Mouse (Mus musculus): ENCODE measurements around the gene Ntn5.
"Not testable (repeated sequence)": the region's sequence is repeated elsewhere in the genome, so short reads cannot be mapped to it uniquely, and the experiment has no call there.

Ntn5 gene

GRCm38 (mm10) chr7:45654424-45655047 is 29.3 kb upstream of the Ntn5 start:
- no peak for DNase-seq (ENCODE audit: low spot score in 2 of 2)

- DNase-seq (ENCODE audit: low spot score in 2 of 2): no peak
Observed at GRCm38 (mm10) chr7:45660746-45661478, 22.9 kb upstream of the Ntn5 start.

DNA sequence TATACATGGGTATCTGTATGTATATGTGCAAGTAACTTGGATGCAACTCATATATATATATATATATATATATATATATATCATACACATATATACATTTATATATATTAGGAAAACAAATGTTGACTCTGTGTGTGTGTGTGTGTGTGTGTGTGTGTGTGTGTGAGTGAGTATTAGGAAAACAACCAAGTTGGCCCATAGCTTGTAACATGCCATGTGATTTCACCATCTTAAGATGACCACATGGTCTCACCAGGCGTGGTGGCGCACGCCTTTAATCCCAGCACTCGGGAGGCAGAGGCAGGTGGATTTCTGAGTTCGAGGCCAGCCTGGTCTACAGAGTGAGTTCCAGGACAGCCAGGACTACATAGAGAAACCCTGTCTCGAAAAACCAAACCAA is 22.1 kb upstream of the Ntn5 start:
- not testable (repeated sequence) for DNase-seq (ENCODE audit: low spot score in 2 of 2)

- DNase-seq (ENCODE audit: low spot score in 2 of 2): no peak
Observed at GRCm38 (mm10) chr7:45665303-45666138, 18.3 kb upstream of the Ntn5 start.

DNA sequence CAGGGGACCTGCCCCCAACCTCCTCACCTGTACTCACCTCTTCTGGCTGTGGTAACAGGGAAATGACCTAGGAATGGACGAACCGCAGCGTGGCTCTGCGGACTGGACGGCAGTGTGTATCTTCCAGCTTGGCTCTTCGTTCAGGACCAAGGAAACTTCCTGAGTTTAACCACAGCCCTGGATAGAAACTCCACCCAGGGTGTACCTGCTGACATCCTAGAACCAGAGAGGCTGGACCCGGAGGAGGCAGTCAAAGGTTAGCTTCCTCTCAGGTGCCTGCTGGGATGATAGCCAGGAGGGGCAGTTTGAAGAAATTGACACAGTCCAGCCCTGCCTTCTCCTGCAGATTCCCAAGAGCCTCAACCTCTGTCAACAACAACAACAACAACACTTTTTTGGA is 17.7 kb upstream of the Ntn5 start, which contains the start of gene Fut2:
Fut2 (minus strand) TSS at position 234 of the 400 bp plus-strand sequence.
- no peak for DNase-seq (ENCODE audit: low spot score in 2 of 2)

GRCm38 (mm10) chr7:45667761-45668160 is 16.1 kb upstream of the Ntn5 start:
- DNase-seq (ENCODE audit: low spot score in 2 of 2): peak; percentile 64 to 75

DNA sequence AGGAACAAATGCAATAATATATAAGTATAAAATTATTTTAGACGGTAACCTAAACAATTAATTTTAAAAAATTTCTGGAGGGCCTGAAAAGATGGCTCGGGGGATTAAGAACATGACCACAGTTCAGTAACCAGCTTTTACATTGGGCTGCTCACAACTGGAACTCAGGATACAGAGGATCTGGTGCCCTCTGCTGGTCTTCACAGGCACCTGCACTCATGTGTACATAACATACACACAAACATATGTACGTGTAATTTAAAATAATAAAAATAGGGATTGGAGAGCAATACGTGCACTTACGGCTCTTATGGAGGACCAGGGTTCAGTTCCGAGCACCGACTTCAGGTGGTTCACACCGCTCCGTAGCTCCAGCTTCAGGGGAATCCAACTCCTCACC is 14.9 kb upstream of the Ntn5 start:
- DNase-seq (ENCODE audit: low spot score in 2 of 2): no peak

DNA sequence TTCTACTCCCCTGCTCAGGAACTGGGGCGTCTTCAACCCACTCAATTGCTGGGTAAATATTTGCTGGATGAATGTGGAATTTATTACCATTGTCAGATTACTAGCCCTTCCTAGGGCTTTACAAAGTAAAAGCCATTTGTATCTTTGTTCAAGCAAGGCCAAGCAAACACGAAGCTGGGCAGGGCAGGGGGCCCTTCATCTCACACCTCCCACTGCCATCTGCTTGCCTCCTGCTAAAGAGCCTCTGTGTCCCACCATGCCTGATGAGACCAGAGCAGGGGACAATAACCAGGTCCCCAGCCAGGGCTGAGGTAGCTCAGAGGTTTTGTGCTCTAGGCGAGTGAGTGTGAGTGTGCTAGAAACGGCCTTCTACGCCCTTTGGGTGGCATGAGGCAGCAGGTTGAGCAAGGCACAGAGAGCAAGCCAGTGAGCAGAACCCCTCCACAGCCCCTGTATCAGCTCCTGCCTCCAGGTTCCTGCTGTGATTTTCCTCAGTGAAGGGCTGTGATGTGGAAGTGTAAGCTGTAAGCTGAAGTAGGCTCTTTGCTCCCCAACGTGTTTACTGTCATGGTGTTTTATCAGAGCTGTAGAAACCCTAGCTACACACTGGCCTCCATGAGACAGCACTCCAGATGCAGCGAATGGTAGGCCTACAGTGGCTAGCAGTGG is 6.1 kb upstream of the Ntn5 start:
- no peak for DNase-seq (ENCODE audit: low spot score in 2 of 2)

- no peak for DNase-seq (ENCODE audit: low spot score in 2 of 2)
Observed at GRCm38 (mm10) chr7:45678513-45678912, 5.3 kb upstream of the Ntn5 start.

- no peak for DNase-seq (ENCODE audit: low spot score in 2 of 2)
Observed at GRCm38 (mm10) chr7:45679966-45680621, 3.7 kb upstream of the Ntn5 start.

DNA sequence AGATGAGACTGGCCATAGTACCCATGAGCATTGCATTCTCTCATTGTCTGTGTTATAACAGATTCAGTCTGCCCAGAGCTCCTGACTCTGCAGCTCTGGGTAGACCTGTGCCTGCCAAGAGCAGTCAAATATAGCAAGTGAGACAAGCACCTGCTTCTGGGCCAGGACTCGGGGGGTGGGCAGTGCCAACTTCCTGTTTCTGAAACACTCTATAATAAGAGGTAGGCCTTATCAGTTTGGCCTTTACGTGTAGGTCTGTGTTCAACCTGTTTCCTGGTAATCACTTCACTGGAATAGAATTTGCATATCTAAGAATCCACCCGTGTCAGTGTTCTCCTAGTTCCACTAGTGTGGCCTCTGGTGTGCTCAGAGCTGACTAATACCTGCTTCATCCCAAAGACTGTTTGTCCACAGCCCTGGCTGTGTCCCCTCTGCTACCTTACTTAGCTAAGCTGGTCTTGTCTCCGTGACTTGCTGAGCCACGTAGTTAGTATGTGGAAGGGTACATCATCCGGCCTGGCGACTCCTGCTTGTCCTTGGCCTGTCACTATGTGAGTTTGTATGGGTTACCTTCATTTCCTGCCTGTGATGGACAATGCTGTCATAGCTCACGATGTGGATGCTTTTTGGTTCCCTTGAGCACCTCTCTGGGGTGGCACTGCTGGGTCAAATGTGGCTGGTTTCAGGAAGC is 2.6 kb upstream of the Ntn5 start:
- DNase-seq (ENCODE audit: low spot score in 2 of 2): no peak

DNA sequence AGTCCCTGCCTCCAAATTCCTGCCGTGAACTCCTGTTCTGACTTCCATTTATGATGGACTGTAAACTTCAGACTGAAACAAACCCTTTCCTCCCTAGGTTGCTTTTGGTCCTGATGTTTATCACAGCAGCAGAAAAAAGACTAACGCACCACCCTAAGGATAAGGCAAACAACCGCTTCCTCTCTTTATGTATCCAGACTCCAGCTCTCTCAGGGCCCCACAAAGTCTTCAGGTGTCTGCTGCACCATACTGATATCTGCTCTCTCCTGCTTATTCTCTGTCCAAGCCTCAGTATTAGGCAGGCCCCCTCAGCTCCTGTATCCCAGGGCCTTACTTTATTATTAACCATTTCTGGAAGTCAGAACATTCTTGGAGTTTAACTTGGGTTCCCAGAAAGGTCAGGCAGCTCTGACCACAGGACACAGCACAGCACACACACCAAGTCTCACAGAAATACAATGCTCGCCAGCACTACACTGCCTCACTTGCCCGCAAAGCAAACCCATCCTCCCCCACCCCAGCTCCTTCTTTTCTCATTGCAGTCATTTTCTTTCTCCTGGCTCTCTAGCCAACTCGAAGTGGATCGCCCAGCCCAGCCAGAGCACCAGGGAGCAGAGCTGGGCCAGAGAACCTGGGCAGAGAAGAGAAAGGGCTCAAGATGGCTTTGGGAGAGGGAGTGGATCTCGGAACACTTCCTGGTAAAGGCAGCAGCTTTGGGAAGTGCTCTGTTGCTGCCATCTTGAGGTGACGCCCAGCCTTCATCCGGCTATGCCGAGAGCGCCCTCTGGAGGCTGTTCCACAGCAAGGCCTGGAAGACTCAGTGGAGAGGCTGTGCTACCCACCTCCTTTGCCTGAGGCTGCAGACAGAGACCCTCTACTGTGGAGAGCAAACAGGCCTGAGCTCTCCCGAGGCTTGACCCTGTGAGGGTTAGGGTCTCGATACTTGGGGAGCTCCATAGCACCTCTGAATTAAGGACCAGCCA is 1.4 kb upstream of the Ntn5 start:
- peak; percentile 89 to 92 for DNase-seq (ENCODE audit: low spot score in 2 of 2)

- no peak for DNase-seq (ENCODE audit: low spot score in 2 of 2)
Observed at GRCm38 (mm10) chr7:45685811-45686210, 2.0 kb downstream of the Ntn5 start.

- DNase-seq (ENCODE audit: low spot score in 2 of 2): no peak
Observed at GRCm38 (mm10) chr7:45686841-45687240, 3.0 kb downstream of the Ntn5 start.

- DNase-seq (ENCODE audit: low spot score in 2 of 2): no peak
Observed at GRCm38 (mm10) chr7:45689099-45689498, 5.3 kb downstream of the Ntn5 start.

GRCm38 (mm10) chr7:45689800-45690199 is 6.0 kb downstream of the Ntn5 start:
- no peak for DNase-seq (ENCODE audit: low spot score in 2 of 2)

- DNase-seq (ENCODE audit: low spot score in 2 of 2): no peak
Observed at GRCm38 (mm10) chr7:45692364-45692763, 8.5 kb downstream of the Ntn5 start.

DNA sequence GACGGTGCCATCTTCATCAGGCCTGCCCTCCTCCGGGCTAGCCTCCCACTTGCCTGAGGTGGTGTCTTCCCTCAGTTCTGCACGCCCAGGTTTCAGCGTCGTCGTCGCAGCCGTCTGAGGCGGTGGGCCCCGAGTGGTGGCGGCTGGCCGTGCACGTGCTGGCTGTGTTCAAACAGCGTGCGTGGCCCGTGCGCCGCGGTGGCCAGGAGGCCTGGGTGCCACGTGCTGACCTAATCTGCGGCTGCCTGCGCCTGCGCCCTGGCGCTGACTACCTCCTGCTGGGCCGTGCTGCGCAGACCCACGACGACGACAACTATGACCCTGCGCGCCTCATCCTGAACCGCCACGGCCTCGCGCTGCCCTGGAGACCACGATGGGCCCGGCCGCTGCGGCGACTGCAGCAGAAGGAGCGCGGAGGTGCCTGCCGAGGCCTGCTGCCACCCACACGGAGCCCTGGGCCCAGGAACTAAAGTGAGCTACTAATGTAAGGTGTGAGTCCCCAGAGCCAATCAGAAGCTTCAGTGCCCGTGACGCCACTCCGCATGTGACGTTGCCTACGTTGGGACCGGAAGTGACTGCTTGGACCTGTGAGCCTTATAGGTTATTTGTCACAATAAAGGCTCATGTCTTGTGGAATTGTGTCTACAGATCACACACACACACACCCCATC is 10.2 kb downstream of the Ntn5 start, which contains the start of gene Sec1:
Sec1 (minus strand) TSS at position 482 of the 671 bp plus-strand sequence.
- DNase-seq (ENCODE audit: low spot score in 2 of 2): no peak

DNA sequence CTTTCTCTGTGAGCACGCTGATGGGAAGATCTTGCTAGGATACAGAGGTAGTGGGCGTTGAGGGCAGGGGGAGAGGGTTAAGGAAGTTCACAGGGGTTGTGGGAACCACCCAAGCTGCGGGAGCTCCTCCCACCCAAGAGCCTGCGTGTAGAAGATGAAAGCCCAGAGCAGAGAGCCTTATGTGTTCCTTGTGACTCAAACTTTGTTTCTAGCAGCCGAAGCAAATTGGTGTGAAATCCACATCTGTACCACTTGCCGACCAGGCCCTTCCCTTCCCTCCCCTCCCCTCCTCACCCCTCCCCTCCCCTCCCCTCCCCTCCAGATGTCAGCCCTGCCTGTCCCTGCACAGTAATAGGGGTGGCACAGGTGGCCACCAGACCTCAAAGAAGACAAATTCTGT is 11.3 kb downstream of the Ntn5 start:
- no peak for DNase-seq (ENCODE audit: low spot score in 2 of 2)
